15 mouse cellular contexts compared by ENCODE assay signal in the genomic region with DNA sequence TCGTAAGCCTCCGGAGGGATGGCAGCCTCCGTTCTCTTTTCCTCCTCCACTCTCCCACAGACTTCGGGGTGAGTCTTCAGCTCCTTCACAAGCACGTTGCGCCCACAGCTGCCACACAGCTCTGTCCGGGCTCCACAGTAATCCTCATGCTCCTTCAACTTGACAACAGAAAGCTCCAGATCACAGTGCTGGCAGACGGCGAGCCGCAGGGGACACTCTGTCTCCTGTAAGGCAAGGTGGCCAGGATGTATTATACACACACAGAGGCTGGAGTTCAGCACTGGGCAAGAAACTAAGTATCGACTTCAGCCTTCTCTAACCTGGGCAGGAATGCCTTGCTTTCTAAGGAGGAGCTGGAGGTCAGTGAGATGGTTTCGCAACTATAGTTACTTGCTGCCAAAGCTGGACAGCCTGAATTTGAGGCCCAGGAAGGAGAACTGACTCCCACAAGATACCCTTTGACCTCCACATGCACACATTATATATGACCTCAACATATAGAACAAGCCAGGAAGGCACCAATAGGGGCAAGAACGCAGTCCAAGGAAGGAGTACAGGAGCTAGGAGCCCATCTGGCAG.
"Had no signal": no experiment of that assay in that cellular context is flagged by ENCODE, and none has a peak within 500 bp of the region (broad histone marks: within the 10 kb centered on the region; RNA-seq: fewer than 3 reads in every experiment).

No protein-coding gene starts in this region.

- H3K27ac ChIP-seq: kidney, postnatal 0 days; limb, embryonic 15.5 days; liver, embryonic 14.5 days; midbrain, embryonic 12.5 days; neural tube, embryonic 13.5 days had no signal

- ATAC-seq: midbrain, embryonic 16.5 days had no signal

- H3K4me3 ChIP-seq: limb, embryonic 15.5 days; midbrain, embryonic 12.5 days; neural tube, embryonic 13.5 days had no signal

- H3K9me3 ChIP-seq: limb, embryonic 15.5 days; neural tube, embryonic 13.5 days had no signal

- H3K4me2 ChIP-seq: limb, embryonic 15.5 days; midbrain, embryonic 12.5 days; neural tube, embryonic 13.5 days had no signal

- H3K9ac ChIP-seq: limb, embryonic 15.5 days; liver, embryonic 14.5 days; midbrain, embryonic 12.5 days; neural tube, embryonic 13.5 days had no signal

- H3K27me3 ChIP-seq: limb, embryonic 15.5 days; midbrain, embryonic 12.5 days; neural tube, embryonic 13.5 days had no signal

- DNase-seq: kidney, adult 11 months; kidney, adult 9 months; kidney, postnatal 36 days; layer of hippocampus, adult 9-11 months; layer of hippocampus, postnatal 36 days; lung, postnatal 10 days; retina, postnatal 1 day; thymus, adult 18-20 months; thymus, postnatal 14 days had no signal
